Mouse (Mus musculus): ENCODE results near the gene Pou2f3.

DNA sequence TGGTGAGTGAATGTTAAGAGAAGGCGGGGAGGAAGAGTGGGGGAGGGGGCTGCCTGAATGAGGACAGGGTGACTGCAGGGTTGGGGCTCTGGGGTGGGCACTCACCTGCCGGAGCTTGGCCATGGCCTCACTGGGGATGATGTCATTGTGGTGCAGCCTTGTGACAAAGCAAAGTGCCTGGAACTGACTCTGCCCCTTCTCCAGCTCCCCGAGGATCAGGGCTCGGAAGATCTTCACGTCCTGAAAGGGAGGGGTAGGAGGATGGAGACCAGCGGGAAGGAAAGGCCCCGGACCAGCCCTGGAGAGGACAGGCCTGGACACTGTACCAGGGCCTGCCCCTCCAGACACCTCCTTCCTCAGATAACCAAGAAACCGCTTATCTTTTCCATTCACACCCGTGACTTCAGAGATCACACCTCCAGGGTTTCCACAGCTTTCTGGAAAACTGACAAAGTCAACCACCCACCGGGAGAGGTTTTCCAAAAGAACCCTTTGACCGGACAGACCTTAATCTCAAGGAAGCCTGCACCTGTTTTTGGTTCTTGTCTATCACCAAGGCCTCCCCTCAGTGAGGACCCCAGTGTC lies 14.7 kb upstream of the Pou2f3 start:
- TF ChIP-seq CTCF (IDR thresholded peaks at IDR 0.05) (no peak), POLR2A (IDR thresholded peaks at IDR 0.05; ENCODE audit: insufficient read depth, low read depth, low read length) (no peak), EP300 (IDR thresholded peaks at IDR 0.05; ENCODE audit: insufficient read depth, low read depth, low read length) (no peak)

Data from heart, adult 2 months (tissue).